Mouse (Mus musculus): ENCODE data around the gene Pogz. TPM values are rescaled to one million over a fixed set of nuclear protein-coding genes. Genes with fewer than 3 reads are reported as not detected.

Pogz gene
- total RNA-seq (2021), result 10 to 100 TPM; 13.3 to 13.4 TPM
- long read RNA-seq, experiment 1, partial matches to known transcripts, result 3 of 3 reads
- long read RNA-seq, experiment 1, other reads (novel, unspliced or antisense), result 0 of 3 reads
- long read RNA-seq, experiment 2, partial matches to known transcripts, result 4 of 4 reads
- long read RNA-seq, experiment 2, other reads (novel, unspliced or antisense), result 0 of 4 reads

DNA sequence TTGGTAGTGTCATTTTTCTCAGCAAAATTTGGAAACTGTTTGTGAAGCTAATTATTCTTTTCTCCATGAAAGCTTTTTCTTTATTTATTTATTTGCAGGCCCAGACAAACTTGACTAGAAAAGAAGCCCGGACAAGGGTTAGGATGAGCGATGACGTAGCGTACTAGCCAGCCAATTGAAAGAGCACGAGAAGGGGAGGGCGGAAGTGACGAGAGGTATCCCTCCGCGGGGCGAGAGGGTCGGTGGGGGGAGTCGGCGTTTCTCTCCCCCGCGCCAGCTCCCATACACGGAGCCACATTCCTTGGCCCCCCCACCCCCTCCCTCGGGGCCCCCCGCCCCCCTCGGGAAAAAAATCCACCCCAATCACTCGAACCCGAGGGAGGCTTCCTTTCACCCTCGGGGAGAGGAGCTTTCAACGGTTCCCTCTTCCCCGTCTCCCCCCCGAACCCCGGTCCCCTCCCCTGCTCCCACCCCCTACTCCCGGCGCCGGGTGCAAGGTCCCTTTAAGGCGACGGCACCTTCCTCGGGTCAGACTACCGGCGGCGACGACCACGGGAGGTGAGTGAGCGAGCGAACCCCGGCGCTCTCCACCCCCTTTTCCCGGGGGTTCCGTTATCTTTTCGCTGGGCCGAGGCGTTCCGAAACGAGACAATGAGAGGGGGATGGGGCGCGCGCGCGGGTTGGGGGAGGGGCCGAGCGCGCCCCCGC, at the start of gene Pogz:
Gene Pogz, plus strand, starts transcription at position 385 of the 708 bp plus-strand sequence.
- peak; percentile 97 for DNase-seq

DNA sequence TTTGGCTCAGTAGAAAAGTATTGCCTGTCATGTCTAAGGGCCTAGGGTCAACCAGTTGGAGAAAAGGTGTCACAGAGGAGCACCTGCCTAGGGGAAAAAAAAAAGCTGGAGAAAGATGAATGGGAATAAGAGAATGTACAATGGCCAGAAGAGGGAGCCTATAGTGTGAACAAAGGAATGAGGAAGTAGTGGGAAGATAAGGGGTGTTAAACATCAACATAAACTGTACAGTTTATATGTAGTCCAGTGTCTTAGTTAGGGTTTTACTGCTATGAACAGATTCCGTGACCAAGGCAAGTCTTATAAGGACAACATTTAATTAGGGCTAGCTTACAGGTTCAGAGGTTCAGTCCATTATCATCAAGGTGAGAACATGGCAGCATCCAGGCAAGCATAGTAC, 48.3 kb upstream of the Pogz start:
- DNase-seq, result no peak

DNA sequence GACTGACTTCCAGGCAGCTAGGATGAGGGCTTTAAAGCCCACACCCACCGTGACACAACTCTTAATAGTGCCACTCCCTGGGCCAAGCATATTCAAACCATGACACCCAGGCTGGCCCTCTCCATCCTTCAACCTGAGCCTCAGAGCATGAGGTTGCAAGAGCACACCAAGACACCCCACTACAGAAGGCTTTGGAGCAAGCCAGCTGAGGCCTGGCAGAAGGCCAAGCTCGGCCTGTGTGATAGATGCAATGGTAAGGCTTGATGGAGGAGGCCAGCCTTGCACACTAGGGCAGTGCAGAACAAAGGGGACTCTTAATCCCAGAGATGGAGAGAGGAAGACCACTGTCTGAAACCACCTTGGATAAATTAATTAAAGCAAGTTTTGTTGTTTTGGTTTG, 47.9 kb upstream of the Pogz start:
- DNase-seq, result no peak

DNA sequence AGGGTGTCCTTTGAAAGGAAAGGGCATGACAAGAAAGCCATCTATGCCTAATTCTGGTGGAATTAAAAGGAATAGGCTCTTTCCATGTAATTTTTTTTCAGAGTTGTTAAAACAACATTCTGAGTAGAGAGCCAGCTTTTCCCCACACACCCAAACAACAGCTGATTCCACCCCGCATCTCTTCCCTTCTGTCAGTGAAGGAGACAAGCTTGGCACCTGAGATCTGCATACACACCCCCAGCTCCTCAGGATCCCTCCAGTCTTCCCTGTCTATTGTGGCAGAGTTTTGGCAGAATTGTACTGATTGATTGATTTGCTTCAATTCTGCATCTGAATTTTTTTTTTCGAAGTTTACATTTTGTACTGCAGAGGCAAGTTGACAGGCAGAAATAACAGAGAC, 45.1 kb upstream of the Pogz start:
- DNase-seq, result no peak

DNA sequence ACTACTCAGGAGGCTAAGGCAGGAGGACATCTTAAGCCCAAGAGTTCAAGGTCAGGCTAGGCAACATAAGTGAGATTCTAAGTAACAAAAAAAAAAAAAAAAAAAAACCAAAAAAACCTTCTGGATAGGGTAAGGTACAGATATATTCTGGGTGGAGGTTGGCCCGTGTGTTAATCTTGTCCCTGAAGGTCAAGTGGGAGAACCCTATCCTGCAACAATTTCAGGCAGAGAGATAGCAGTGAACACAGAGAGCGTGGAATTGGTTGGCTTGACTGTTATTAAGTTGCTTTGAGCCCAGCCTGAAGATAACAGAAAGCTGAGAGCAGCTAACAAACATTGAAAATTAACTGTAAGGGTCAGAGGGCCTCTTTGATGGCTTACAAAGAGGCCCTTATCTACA, 43.7 kb upstream of the Pogz start:
- no peak for DNase-seq

DNA sequence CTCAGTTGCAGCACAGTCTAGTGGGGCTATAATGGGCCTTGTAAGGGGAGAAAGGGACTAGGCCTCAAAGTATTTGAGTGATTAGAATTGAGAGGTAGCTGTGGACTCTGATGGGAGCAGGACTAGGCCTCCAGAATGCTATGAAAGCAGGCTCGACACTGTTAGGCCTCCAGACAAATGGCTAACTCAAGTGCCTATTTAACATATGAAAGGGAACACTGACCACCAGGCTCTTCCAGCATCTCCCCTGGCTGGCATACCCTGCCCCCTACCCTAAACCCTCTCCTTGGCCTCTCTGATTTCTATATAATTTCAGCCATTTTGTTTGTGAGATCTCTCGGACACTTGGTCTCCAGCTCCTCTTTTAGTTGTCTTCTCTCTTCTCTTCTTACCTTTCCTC, 43.0 kb upstream of the Pogz start:
- no peak for DNase-seq

DNA sequence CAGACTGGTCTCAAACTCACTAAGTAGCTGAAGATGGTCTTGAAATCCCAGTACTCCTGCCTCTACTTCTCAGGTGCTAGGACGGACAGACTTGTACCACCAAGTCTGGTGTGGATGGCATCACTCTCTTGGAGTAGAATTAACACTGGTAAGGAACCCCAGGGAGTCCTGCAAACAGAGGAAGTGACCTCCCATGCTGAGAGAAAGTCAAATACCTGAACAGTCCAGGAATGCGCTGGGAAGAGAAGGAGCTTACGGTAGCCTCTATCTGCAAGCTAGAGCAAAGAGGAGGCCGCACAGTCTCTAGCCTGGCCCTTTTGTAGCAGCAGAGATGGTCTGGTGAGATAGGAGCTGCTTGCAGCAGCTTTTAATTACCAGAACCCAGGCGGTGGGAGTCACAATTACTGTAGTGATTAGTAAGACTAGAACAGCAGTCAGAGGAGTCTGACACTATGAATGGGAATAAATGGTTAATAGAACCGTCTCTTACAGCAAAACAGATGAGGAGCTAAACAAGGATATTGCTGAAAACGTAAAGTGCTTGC, 41.7 kb upstream of the Pogz start:
- DNase-seq, result no peak

DNA sequence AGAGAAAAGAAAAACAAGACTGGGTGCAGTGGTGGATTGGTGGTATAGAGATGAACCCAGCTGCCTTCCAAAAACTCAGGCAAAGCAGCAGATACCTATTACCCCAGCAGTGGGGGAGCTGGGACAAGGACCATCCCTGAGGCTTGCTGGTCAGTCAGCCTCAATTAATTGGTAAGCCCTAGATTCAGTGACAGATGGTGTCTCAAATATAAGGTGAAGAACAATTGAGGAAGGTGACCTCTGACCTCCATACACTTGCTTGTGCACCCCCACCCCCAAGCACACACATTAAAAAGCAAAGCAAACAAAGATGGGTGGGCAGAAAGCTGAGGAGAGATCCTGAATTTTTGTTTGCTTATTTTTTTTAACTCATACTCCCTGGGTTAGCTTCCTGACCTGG, 41.2 kb upstream of the Pogz start:
- DNase-seq, result no peak

DNA sequence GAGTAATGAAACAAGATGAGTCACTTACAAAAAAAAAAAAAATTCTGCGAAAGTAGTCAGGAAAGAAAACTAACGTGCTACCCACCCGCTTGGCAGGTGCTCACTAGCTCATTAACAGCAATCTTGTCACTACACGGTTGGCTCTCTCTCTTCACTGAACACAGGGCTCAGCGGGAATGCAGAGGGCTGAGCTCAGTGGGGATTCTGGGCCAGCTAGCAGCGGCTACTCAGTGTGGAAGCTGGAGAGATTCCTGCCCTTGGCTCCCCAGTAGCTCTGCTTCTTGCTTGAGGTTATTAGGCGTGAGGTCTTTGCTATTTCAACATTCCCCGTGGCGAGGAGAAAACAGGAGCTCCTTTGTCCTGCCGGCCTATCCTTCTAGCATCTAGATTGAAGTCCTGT, 33.2 kb upstream of the Pogz start:
- DNase-seq, result peak; percentile 44

DNA sequence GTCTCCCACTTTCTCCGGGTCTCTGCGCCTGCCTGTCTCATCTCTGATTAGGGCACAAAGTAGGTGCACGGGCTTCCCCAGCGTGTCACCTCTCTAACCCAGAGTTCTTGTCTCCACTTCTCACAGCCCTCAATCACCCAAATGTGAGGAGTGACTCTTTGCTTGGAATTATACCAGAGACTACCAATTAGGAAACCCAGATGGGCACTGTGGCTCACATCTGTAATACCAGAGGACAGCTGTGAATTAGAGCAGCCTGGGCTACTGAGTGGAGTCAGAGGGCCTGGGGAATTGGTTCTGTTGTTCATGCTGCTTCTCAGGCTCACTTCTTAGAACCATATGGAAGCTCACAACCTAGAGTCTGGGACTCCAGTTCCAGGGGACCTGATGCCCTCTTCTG, 32.4 kb upstream of the Pogz start:
- no peak for DNase-seq

DNA sequence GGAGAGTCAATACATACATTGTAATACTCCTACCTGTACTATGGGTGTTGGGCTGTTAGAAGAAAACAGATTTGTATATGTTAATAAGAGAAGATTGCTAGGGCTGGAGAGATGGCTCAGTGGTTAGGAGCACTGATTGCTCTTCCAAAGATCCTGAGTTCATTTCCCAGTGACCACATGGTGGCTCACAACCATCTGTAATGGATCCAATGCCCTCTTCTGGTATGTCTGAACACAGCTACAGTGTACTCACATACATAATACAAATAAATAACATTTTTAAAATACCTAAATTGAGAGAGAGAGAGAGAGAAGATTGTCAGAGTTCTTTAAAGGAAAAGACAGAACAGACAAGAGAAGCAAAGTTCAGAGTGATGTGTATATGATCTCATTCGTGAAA, 29.1 kb upstream of the Pogz start:
- DNase-seq, result no peak

DNA sequence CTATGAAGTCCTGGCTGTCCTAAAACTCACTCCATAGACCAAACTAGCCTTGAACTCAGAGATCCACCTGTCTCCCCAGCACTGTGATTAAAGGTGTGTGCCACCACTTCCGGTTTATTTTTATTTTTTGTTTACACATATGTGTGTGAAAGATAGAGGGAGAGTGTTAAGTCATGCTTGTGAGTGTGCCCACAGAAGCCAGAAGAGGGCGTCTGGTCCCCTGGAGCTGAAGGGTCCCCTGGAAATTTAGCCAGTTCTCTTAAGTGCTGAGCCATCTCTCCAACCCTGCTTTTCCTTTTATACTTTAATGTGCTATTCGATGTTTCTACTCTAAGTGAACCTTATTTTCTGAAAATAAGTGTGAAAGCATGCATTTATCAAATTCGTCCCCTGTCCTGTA, 25.7 kb upstream of the Pogz start:
- DNase-seq, result no peak

DNA sequence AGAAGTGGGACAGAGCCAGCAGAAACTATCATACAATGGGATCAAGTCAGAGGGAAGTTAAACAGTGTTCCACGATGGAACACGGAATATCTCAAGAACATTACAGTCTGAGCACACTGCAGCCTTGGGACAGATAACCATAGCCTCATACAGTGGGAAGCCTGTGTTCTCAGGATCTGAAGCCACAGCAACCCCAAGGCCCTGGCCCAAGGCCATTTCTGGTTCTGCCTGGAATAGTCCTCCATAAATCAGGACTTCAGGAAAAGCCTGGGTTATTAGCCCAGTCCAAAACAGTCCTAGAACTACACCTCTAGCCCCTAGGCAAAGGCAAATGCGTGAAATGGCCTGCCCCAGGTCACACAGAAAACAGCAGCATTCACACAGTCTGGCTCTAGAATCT, 23.7 kb upstream of the Pogz start:
- no peak for DNase-seq

DNA sequence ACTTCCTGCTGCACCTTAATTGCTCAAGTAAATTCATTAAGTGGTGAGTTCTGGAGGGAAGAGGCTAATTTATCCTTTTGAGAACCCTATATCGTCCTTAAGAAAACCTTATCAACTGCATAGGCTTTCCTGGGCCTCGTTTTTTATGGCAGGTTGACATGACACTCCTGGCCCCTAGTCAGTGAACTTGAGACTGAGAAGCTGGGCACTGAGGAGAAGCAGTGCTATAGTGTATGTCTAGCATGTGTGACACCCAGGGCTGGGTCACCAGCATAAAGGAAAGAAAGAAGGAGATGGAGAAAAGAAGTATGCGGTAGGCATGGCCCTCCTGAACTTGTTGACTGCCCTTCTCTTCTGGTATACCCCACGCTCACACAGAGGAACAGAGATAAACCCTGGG, 23.3 kb upstream of the Pogz start:
- no peak for DNase-seq

DNA sequence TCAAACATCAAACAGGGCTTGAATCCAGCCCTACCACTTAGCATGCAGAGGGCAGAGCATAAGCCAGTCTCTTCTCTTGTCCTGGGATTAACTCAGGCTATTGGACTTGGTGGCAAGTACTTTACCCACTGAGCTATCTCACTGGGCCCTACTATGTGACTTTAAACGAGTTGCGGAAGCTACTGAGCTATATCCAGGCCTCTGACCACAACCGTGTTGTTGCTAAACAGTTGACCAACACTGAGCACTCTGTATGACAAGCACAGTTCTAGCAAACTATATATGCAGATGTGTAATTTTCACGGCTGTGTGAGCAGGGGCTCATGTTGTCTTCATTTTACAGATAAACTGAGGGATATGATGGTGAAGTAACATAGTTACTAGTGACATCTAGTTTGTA, 22.7 kb upstream of the Pogz start:
- no peak for DNase-seq

DNA sequence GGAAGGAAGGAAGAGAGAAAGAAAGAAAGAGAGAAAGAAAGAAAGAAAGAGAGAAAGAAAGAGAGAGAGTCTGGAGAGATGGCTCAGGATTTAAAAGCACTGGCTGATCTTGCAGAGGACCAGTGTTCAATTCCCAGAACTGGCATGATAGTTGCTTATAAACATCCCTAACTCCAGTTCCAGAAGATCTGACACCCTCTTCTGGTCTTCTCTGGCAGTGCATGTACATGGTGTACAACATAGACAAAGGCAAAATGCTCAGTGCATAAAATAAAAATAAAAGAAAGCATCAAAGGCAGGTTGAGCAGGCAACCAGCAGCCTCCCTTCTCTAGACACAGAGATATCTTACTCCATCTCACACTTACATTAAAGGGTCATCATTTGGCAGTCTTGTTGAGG, 21.8 kb upstream of the Pogz start:
- no peak for DNase-seq

DNA sequence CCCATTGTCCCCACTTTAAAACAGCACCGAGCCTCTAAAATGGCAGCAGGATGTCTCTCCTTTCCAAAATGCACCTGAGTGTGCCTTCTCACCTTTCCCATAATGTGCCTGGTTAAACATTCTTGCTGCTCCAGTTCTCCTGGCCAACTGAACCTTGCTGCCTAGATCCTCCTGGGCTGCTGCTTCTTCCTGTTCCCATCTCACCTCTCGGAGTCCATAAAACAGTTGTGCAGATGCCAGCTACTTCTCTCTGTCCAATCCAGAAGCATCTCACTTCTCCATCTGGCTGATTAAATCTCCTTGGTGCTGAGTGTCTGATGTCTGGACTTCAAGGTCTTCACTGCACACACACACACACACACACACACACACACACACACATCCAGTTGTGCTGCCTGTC, 19.6 kb upstream of the Pogz start:
- no peak for DNase-seq

DNA sequence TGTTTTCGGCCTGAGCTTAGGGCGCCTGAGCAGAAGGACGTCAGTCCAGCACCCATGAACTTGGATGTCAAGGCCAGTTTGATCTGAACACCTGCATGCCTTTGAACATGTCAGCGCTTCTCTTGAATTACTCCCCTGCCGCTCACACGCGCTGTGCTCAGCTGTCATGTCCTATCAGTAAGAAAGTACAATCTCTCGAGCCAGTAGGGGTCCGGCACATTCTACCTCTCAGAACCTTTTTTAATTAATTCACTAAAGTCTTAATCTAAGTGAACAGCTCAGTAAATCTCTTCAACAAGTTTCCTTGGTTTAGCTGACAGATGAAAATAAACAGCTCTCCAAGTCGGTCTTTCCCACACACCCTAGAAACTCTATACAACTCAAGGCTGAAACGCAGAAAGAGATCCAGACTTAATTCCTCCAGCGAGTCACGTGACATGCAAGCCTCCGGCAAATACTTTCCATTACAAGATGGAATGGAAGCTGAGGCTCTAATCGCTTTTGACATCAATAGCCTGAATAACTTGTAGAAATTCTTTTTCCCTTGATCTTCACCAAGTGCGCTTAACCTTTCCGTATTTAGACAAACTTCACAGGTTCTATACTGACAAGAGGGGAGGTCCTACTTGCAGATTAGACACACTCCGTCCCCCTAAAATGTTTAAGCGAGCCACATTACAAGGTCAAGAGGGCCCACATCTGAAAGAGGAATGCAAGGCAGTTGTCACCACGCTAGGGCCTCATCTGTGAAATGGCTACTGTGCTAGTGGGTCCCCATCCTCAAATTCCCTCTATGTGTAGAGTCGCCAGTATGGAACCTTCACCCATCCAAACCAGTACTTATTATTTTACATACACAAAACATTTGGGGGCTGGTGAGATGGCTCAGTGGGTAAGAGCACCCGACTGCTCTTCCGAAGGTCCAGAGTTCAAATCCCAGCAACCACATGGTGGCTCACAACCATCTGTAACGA, 17.6 kb upstream of the Pogz start:
- DNase-seq, result no peak

DNA sequence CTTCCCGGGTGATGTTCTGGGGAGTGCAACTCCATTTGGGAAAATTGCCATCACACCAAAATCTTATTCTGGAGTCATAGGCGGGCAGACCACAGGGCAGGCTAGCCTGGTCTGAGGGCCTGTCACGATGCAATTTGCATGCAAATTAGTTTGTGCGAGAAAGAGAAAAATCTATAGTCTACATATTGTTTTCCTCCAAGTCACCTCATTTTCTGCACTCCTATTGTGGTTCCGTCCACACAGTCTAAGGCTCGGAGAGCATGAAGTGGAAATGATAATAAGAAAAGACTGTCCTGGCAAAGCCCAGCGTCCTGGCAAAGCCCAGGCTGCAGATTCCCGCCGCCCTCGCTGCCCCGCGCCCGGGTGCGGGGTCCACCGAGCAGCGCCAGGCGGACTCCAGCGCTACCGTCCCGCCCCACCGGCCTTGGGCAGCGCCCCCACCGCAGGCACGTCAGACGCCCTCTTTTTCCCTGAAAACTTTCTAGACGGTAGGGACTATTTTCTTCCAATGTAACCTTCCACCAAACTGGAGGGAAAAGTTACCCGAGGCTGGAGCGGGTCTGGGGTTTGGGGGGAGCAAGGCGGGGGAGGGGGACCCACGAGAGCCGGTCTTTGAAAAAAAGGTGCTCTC, 16.2 kb upstream of the Pogz start:
- peak; percentile 36 for DNase-seq

DNA sequence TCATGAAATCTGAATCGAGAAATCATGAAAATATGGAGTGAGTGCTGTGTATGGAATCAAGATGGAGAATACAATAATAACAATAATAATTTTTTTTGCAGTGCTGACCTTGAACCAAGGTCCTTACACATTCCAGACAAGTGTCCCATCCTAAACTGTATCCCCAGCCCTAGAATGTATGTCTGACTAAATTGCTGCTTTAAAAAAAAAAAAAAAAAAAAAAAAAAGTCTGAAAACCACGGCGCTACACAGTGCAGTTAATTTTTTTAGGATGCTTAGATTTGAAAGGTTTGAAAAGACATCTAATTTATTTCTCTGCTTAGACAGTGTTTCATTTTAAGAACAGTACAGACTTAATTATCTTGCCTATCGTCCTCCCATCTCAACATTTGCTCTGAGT, 15.3 kb upstream of the Pogz start:
- DNase-seq, result no peak

DNA sequence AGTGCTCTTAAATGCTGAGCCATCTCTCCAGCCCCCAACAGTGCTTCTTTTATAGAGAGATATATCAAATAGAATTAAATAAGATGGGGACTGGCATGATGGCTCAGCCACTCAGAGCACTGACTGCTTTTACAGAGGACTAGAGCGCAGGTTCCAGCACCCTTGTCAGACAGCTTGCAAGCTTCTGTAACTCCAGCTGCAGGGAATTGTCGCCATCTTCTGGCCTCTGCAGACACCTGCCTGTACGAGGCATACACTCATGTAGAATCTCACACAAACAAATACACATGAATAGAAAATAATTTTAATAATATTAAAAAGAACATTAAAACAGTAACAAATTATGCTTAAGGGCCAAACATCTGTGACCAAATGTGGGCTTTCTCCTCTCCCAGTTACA, 13.3 kb upstream of the Pogz start:
- DNase-seq, result no peak

DNA sequence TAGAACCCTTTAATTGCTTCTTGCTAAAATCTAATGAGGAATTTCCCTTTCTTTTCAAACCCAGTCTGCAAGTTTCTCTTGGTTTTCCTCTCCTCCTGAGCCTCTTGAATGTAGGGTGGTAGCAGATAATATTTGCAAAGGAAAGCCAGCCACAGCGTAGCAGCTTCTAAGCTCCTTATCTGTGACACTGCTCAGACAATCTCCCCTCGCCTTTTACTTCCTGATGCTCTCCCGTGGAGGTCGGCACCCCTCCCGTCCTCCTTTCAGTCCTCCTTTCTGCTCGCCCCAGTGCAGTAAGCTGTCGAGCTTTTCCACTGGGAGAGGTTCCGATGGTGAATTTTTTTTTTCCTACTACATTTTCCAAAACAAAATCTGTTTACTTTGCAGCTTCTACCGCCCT, 5.3 kb upstream of the Pogz start:
- DNase-seq, result no peak

DNA sequence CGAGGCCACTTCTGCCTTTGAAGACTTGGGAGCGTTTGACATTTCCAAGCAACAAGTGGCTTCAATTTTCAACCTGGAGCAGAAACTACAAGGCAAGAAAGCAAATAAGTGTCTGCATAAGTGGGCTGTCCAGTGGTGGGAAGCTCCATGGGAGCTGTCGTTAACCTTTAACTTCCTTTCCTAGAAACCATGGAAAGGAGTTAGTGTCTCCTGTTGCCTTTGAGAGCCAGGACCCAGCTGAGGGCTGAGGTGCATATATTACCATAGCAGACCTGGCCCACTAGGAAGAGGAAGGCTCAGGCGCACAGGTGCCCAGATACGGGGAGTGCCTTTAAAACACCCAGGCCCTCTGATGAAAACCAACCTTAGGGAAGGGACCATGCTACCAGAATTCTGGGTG, 4.7 kb upstream of the Pogz start:
- DNase-seq, result no peak
